Mouse (Mus musculus) hindbrain, postnatal 0 days (tissue): ENCODE measurements around the gene Irgm1. TPM values are rescaled to one million over a fixed set of nuclear protein-coding genes. Genes with fewer than 3 reads are reported as not detected.

Source experiments
- ATAC-seq: fragments of 200-750 bp; cut with Nextera tagmentation; 2 replicates; pipeline ENCODE4 v1.8.0; 2017; ENCODE audit warnings: mild to moderate bottlenecking, moderate TSS enrichment, moderate library complexity
- DNase-seq: peaks from one replicate; pipeline ENCODE4 v3.0.0-alpha.2; 2015; ENCODE audit warnings: low spot score
- H3K27ac ChIP-seq: fragments of 300-500 bp; sonication (generic); 2 replicates; pipeline ENCODE4 v1.5.1; 2014; ENCODE audit warnings: mild to moderate bottlenecking
- H3K27me3 ChIP-seq: fragments of 300-500 bp; sonication (generic); 2 replicates; pipeline ENCODE4 v1.6.1; 2014; ENCODE audit warnings: low read length, mixed read lengths; ENCODE audit not compliant: insufficient read depth
- H3K36me3 ChIP-seq: fragments of 300-500 bp; sonication (generic); 2 replicates; pipeline ENCODE4 v1.6.1; 2014; ENCODE audit warnings: low read length, mixed read lengths; ENCODE audit not compliant: insufficient read depth
- H3K4me1 ChIP-seq: fragments of 300-500 bp; sonication (generic); 2 replicates; pipeline ENCODE4 v1.6.1; 2014; ENCODE audit warnings: antibody characterized with exemption, low read length, mixed read lengths; ENCODE audit not compliant: insufficient read depth
- H3K4me2 ChIP-seq: fragments of 300-500 bp; sonication (generic); 2 replicates; pipeline ENCODE4 v1.6.1; 2014; ENCODE audit warnings: low read depth, mild to moderate bottlenecking, low read length, moderate library complexity, mixed read lengths
- H3K4me3 ChIP-seq: fragments of 300-500 bp; sonication (generic); 2 replicates; pipeline ENCODE4 v1.5.1; 2014; ENCODE audit warnings: low read length
- H3K9ac ChIP-seq: fragments of 300-500 bp; sonication (generic); replicated peaks from 2 replicates; pipeline ENCODE4 v1.6.1; 2014; ENCODE audit warnings: mild to moderate bottlenecking, low read length, moderate library complexity, mixed read lengths
- H3K9me3 ChIP-seq: fragments of 300-500 bp; sonication (generic); 2 replicates; pipeline ENCODE4 v1.6.1; 2016; ENCODE audit warnings: low read length, mixed read lengths
- CTCF ChIP-seq: IDR thresholded peaks from 2 replicates; pipeline ENCODE4 v1.5.1; 2016; ENCODE audit warnings: antibody characterized with exemption, control low read depth, low read depth
- polyA plus RNA-seq: library from polyadenylated mRNA; unstranded; fragments of >200 nt; fragmentation: Nextera tagmentation; extraction: Ambion mirVana; gene quantifications from 2 replicates; pipeline ENCODE4 v1.2.1, GENCODE M21; 2015
- total RNA-seq: library from RNA; depleted of rRNA; stranded (reverse); fragments of >200 nt; gene quantifications from 2 replicates; pipeline ENCODE4 v1.2.3, GENCODE M21; 2014; rRNA removed

Gene Irgm1
- total and polyA plus RNA-seq, 2 experiments from 2014 or later, result 5.8 to 6.3 TPM

DNA sequence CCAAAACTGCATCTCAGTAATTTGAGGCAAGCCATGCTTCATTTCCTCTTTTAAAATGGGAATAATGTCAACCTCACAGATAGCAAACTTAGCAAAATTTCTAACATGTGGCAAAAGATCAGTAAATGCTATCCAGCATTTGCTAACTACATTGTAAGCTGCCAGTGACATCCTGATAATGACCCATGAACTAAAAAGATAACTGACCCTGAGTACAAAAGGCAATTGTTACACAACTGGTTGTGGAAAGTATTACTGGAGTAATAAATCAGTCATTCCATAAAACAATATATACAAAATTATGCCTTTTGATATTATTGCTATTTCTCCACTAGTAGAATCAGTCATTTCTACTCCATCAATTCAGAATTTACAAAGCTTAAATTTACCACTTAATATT lies 57.7 kb downstream of the Irgm1 start:
- H3K9me3 ChIP-seq, result no peaks in the 10 kb centered on the region
- H3K27me3 ChIP-seq, result no peaks in the 10 kb centered on the region
- peaks cover 33% of the 10 kb centered on the region for H3K36me3 ChIP-seq
- no peak overlapping the region for H3K9ac ChIP-seq
- H3K27ac ChIP-seq, result no peak overlapping the region
- ATAC-seq (no peak), DNase-seq (no peak)
- no peak for TF ChIP-seq CTCF
- H3K4me3 ChIP-seq, result no peak overlapping the region
- H3K4me1 ChIP-seq, result peaks cover 13% of the 10 kb centered on the region
- H3K4me2 ChIP-seq, result no peak overlapping the region

Other genes with a start within 250 kb of the Irgm1 start
- 897 and 958 TPM in 2 replicates for gene Rack1, start 71.4 kb downstream of the Irgm1 start, total RNA-seq
- 324 and 342 TPM in 2 replicates for gene Rack1, start 71.4 kb downstream of the Irgm1 start, polyA plus RNA-seq
- gene Trim41, start 54.3 kb downstream of the Irgm1 start, total RNA-seq, result 42.1 and 43.3 TPM in 2 replicates
- gene Trim41, start 54.3 kb downstream of the Irgm1 start, polyA plus RNA-seq, result 5.5 and 7.1 TPM in 2 replicates
- gene Trim7, start 45.5 kb downstream of the Irgm1 start, total RNA-seq, result 4.0 and 7.7 TPM in 2 replicates
- 3.7 TPM in 2 replicates for gene Trim7, start 45.5 kb downstream of the Irgm1 start, polyA plus RNA-seq
- 20.1 and 26.4 TPM in 2 replicates for gene Gm12184, start 45.0 kb downstream of the Irgm1 start, total RNA-seq
- gene Gm12184, start 45.0 kb downstream of the Irgm1 start, polyA plus RNA-seq, result 5.7 and 6.0 TPM in 2 replicates
- gene Gm5431, start 30.5 kb upstream of the Irgm1 start, total RNA-seq, result 0.10 and 0.18 TPM in 2 replicates
- gene Gm5431, start 30.5 kb upstream of the Irgm1 start, polyA plus RNA-seq, result 0.08 and 0.28 TPM in 2 replicates
- 0.32 and 0.37 TPM in 2 replicates for gene Psme2b, start 74.5 kb upstream of the Irgm1 start, total RNA-seq
- 1.4 and 1.7 TPM in 2 replicates for gene Psme2b, start 74.5 kb upstream of the Irgm1 start, polyA plus RNA-seq
- gene Olfr56, start 107.2 kb upstream of the Irgm1 start, total RNA-seq, result 0.16 TPM in 1 of 2 replicates, not detected in the other
- 0.08 TPM in 1 of 2 replicates, not detected in the other for gene Olfr56, start 107.2 kb upstream of the Irgm1 start, polyA plus RNA-seq
- gene 9930111J21Rik1, start 107.7 kb upstream of the Irgm1 start, total RNA-seq, result 0.75 and 0.84 TPM in 2 replicates
- gene 9930111J21Rik1, start 107.7 kb upstream of the Irgm1 start, polyA plus RNA-seq, result 0.20 and 0.40 TPM in 2 replicates
- gene Gm12185, start 120.5 kb upstream of the Irgm1 start, total RNA-seq, result not detected in 2 replicates
- gene Gm12185, start 120.5 kb upstream of the Irgm1 start, polyA plus RNA-seq, result 0.24 TPM in 1 of 2 replicates, not detected in the other
- gene Tgtp1, start 122.5 kb upstream of the Irgm1 start, total RNA-seq, result not detected in 2 replicates
- 0.09 and 0.35 TPM in 2 replicates for gene Tgtp1, start 122.5 kb upstream of the Irgm1 start, polyA plus RNA-seq
- 0.78 and 1.7 TPM in 2 replicates for gene 9930111J21Rik2, start 179.6 kb upstream of the Irgm1 start, total RNA-seq
- 0.16 and 0.49 TPM in 2 replicates for gene 9930111J21Rik2, start 179.6 kb upstream of the Irgm1 start, polyA plus RNA-seq
- not detected in 2 replicates for gene Tgtp2, start 192.5 kb upstream of the Irgm1 start, total RNA-seq
- gene Tgtp2, start 192.5 kb upstream of the Irgm1 start, polyA plus RNA-seq, result 0.20 and 0.52 TPM in 2 replicates
- 0.68 TPM in 1 of 2 replicates, not detected in the other for gene Ifi47, start 204.9 kb upstream of the Irgm1 start, total RNA-seq
- 1.2 and 1.6 TPM in 2 replicates for gene Ifi47, start 204.9 kb upstream of the Irgm1 start, polyA plus RNA-seq
- gene Olfr1396, start 243.2 kb upstream of the Irgm1 start, total RNA-seq, result not detected in 2 replicates
- gene Olfr1396, start 243.2 kb upstream of the Irgm1 start, polyA plus RNA-seq, result not detected in 2 replicates